Mouse (Mus musculus): ENCODE data around the gene Slc39a9.

DNA sequence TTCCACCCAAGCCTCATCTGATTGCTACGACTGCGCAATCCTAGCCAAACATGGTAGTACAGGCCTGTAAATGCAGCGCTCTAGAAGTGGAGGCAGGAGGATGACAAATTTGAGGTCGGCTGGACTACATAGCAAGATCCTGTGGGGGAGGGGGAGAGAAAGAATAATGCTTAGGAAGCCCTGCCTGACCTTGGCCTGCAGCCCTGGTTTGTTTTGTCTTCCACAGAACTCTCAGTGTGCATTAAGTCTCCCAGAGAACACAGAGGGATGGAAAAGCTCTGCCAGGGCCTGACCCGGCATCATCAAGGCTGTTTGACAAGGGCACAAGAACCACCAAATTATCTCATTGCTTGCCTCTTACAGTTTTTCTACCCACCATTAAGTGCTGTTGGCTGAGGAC is 46.0 kb downstream of the Slc39a9 start:
- no peak for TF ChIP-seq GATA1 (IDR thresholded peaks at IDR 0.05; ENCODE audit: borderline replicate concordance, low read length)
- no peak for TF ChIP-seq FLI1 (IDR thresholded peaks at IDR 0.05; ENCODE audit: low read length)

All from megakaryocyte, embryonic 14.5 days (primary cell).